Mouse (Mus musculus): Measurements from ENCODE around the gene Gstt3. TPM values are rescaled to one million over a fixed set of nuclear protein-coding genes. Genes with fewer than 3 reads are reported as not detected.

Gstt3 gene
- polyA plus RNA-seq, 1 experiment from 2014 or later = 4.4 TPM

- H3K27ac ChIP-seq = no peak within 1 kb of the TSS
- 3% methylated on average over 18 of the region's 18 CpGs for WGBS
These were observed 17.0 kb upstream of the Gstt3 start, which contains the start of gene Gstt1 for GRCm38 (mm10) chr10:75798176-75798696. Gstt1 (minus strand) TSS chr10:75798584.

DNA sequence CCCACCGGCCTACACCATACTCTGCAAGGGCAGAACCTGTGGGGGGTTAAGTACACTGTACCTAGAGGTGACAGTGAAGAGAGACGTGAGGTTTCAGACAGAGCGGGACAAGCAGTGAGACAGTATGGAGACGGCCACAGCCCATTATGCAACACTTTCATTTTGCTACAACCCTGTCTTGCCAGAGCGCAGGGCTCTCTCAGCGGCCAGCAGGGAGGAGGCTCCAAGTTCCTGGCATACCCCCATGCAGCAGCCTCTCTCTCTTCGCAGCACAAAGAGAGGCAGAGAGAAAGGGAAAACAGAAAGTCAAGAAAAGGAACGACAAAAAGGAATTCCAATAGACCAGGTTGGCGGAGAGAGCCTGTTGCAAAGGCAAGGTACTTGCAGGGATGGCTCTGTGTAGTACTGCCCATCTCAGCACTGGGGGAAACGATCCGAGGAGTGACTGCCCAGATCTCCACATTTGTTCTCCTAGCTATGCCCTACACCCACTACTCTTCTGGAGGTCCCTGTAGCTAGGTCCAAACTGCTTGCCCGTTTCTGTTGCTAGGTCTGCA, 16.5 kb upstream of the Gstt3 start:
- Histone ChIP-seq H3K4me3 (peak overlapping the region; percentile 52), H3K27ac (no peak overlapping the region), H3K4me1 (replicated peaks) (peaks cover 15% of the 10 kb centered on the region), H3K9ac (peak overlapping the region; percentile 55), H3K9me3 (replicated peaks) (no peaks in the 10 kb centered on the region), H3K4me2 (peak overlapping the region; percentile 96), H3K36me3 (no peaks in the 10 kb centered on the region), H3K27me3 (no peaks in the 10 kb centered on the region; the same call in 1 of the 2 replicates)
- WGBS = 0% methylated on average over 12 of the region's 12 CpGs
- ATAC-seq (replicated peaks; ENCODE audit: insufficient number of reproducible peaks, insufficient read depth, low FRiP score, low read depth) = no peak; the same call in 1 of the 2 replicates

More at GRCm38 (mm10) chr10:75798176-75798696, 17.0 kb upstream of the Gstt3 start, which contains the start of gene Gstt1:
- Histone ChIP-seq H3K4me3 (peak within 1 kb of the TSS; percentile 52), H3K36me3 (no peaks in the 10 kb centered on the region), H3K27me3 (no peaks in the 10 kb centered on the region; the same call in 1 of the 2 replicates), H3K4me1 (replicated peaks) (peaks cover 15% of the 10 kb centered on the region), H3K9ac (peak within 1 kb of the TSS; percentile 55), H3K9me3 (replicated peaks) (no peaks in the 10 kb centered on the region), H3K4me2 (peak within 1 kb of the TSS; percentile 96)
- ATAC-seq (replicated peaks; ENCODE audit: insufficient number of reproducible peaks, insufficient read depth, low FRiP score, low read depth) = peak; percentile 68; the same call in 1 of the 2 replicates

- peak overlapping the region; percentile 55; the same call in 1 of the 2 replicates for H3K9ac ChIP-seq
- peak overlapping the region; percentile 96 for H3K4me2 ChIP-seq
- no peaks in the 10 kb centered on the region; the same call in 1 of the 2 replicates for H3K27me3 ChIP-seq
- peak overlapping the region; percentile 52 for H3K4me3 ChIP-seq
- peaks cover 15% of the 10 kb centered on the region for H3K4me1 ChIP-seq (replicated peaks)
- no peaks in the 10 kb centered on the region for H3K9me3 ChIP-seq (replicated peaks)
- no peak for ATAC-seq (replicated peaks; ENCODE audit: insufficient number of reproducible peaks, insufficient read depth, low FRiP score, low read depth)
- H3K36me3 ChIP-seq = no peaks in the 10 kb centered on the region
- H3K27ac ChIP-seq = no peak overlapping the region
- WGBS = 31% methylated on average over 11 of the region's 11 CpGs
These were observed 15.7 kb upstream of the Gstt3 start for GRCm38 (mm10) chr10:75796731-75797516.

- Histone ChIP-seq H3K4me1 (replicated peaks) (peaks cover 15% of the 10 kb centered on the region), H3K36me3 (no peaks in the 10 kb centered on the region), H3K27me3 (no peaks in the 10 kb centered on the region), H3K9me3 (replicated peaks) (no peaks in the 10 kb centered on the region), H3K27ac (no peak overlapping the region), H3K9ac (no peak overlapping the region), H3K4me3 (no peak overlapping the region), H3K4me2 (no peak overlapping the region)
- no peak for ATAC-seq (replicated peaks; ENCODE audit: insufficient number of reproducible peaks, insufficient read depth, low FRiP score, low read depth)
- WGBS = 38% methylated on average over 3 of the region's 3 CpGs
These were observed 13.7 kb upstream of the Gstt3 start for GRCm38 (mm10) chr10:75794880-75795279.

- no peaks in the 10 kb centered on the region for H3K36me3 ChIP-seq
- no peak for ATAC-seq (replicated peaks; ENCODE audit: insufficient number of reproducible peaks, insufficient read depth, low FRiP score, low read depth)
These were observed 9.6 kb upstream of the Gstt3 start for GRCm38 (mm10) chr10:75790773-75791172.

GRCm38 (mm10) chr10:75789841-75790240, 8.6 kb upstream of the Gstt3 start:
- H3K4me3 ChIP-seq = no peak overlapping the region
- H3K27ac ChIP-seq = no peak overlapping the region
- H3K27me3 ChIP-seq = no peaks in the 10 kb centered on the region
- no peaks in the 10 kb centered on the region for H3K9me3 ChIP-seq (replicated peaks)
- no peak overlapping the region for H3K9ac ChIP-seq
- no peak overlapping the region for H3K4me2 ChIP-seq
- no peak for ATAC-seq (replicated peaks; ENCODE audit: insufficient number of reproducible peaks, insufficient read depth, low FRiP score, low read depth)
- H3K36me3 ChIP-seq = no peaks in the 10 kb centered on the region
- H3K4me1 ChIP-seq (replicated peaks) = peaks cover 2% of the 10 kb centered on the region
- WGBS = 81% methylated on average over 5 of the region's 5 CpGs

More at GRCm38 (mm10) chr10:75790773-75791172, 9.6 kb upstream of the Gstt3 start:
- H3K4me1 ChIP-seq (replicated peaks) = peaks cover 5% of the 10 kb centered on the region
- H3K9ac ChIP-seq = no peak overlapping the region
- H3K9me3 ChIP-seq (replicated peaks) = no peaks in the 10 kb centered on the region
- no peak overlapping the region for H3K4me2 ChIP-seq
- WGBS = 21% methylated on average over 7 of the region's 7 CpGs
- no peaks in the 10 kb centered on the region for H3K27me3 ChIP-seq
- no peak overlapping the region for H3K4me3 ChIP-seq
- H3K27ac ChIP-seq = no peak overlapping the region

DNA sequence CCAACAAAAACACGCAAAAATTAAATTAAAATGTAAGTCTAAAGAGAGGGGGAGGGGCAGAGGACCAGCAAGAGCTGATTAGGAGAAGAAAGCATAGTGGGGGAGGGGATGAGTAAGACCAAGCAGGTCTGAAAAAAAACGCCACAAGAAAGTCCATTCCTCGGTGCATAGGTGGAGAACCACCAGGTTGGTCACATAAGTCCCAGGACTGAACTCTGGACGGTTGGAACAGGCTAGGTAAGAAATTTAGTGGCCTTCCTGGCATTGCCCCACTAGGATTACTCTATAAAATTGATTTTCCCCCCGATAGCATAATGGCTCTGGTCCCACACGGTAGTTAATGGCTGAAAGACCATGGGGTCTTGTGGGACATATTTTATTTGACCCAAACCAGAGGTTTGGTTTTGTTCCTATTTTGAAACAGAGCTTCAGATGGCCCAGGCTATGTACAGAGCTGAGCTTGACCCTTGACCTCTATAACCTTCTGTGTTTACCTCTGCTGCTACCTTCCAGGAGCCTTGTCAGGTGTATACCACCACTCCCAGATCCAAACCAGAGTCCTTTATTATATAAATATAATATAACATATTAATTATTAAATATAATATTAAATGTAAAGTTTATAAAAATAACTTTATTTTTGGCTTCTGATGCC, 8.0 kb upstream of the Gstt3 start:
- H3K9me3 ChIP-seq (replicated peaks) = no peaks in the 10 kb centered on the region
- 69% methylated on average over 6 of the region's 6 CpGs for WGBS
- no peaks in the 10 kb centered on the region for H3K27me3 ChIP-seq
- no peak overlapping the region for H3K4me2 ChIP-seq
- no peaks in the 10 kb centered on the region; the same call in 1 of the 2 replicates for H3K4me1 ChIP-seq (replicated peaks)
- H3K36me3 ChIP-seq = no peaks in the 10 kb centered on the region
- H3K9ac ChIP-seq = no peak overlapping the region
- H3K27ac ChIP-seq = no peak overlapping the region
- ATAC-seq (replicated peaks; ENCODE audit: insufficient number of reproducible peaks, insufficient read depth, low FRiP score, low read depth) = no peak
- no peak overlapping the region for H3K4me3 ChIP-seq

DNA sequence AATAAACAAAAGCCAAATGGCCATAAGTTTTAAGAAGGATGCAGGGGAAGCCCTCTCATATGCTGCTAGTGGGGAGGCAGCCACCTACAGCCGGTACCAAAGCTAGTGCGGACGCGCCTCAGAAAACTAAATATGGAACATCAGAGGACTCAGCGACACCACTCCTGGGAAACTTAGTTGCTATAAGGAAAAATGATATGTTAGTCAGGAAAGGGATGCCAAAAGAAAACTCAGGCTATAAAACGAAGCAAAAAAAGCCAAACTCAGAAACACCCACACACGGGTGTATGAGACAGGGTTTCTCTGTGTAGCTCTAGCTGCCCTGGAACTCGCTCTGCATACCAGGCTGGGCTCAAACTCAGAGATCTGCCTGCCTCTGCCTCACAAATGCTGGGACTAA, 7.1 kb upstream of the Gstt3 start:
- Histone ChIP-seq H3K27me3 (no peaks in the 10 kb centered on the region), H3K9ac (no peak overlapping the region)

GRCm38 (mm10) chr10:75785442-75785841, 4.2 kb upstream of the Gstt3 start:
- Histone ChIP-seq H3K4me2 (no peak overlapping the region), H3K27ac (no peak overlapping the region), H3K4me1 (replicated peaks) (peaks cover 5% of the 10 kb centered on the region; the same call in 1 of the 2 replicates), H3K9me3 (replicated peaks) (no peaks in the 10 kb centered on the region), H3K9ac (no peak overlapping the region), H3K27me3 (no peaks in the 10 kb centered on the region), H3K4me3 (no peak overlapping the region), H3K36me3 (no peaks in the 10 kb centered on the region)
- 63% methylated on average over 1 of the region's 1 CpGs for WGBS
- no peak for ATAC-seq (replicated peaks; ENCODE audit: insufficient number of reproducible peaks, insufficient read depth, low FRiP score, low read depth)

More for the DNA sequence above, 7.1 kb upstream of the Gstt3 start:
- Histone ChIP-seq H3K4me1 (replicated peaks) (no peaks in the 10 kb centered on the region; the same call in 1 of the 2 replicates), H3K4me2 (no peak overlapping the region), H3K27ac (no peak overlapping the region), H3K36me3 (no peaks in the 10 kb centered on the region), H3K9me3 (replicated peaks) (no peaks in the 10 kb centered on the region), H3K4me3 (no peak overlapping the region)
- 90% methylated on average over 8 of the region's 8 CpGs for WGBS
- ATAC-seq (replicated peaks; ENCODE audit: insufficient number of reproducible peaks, insufficient read depth, low FRiP score, low read depth) = no peak

DNA sequence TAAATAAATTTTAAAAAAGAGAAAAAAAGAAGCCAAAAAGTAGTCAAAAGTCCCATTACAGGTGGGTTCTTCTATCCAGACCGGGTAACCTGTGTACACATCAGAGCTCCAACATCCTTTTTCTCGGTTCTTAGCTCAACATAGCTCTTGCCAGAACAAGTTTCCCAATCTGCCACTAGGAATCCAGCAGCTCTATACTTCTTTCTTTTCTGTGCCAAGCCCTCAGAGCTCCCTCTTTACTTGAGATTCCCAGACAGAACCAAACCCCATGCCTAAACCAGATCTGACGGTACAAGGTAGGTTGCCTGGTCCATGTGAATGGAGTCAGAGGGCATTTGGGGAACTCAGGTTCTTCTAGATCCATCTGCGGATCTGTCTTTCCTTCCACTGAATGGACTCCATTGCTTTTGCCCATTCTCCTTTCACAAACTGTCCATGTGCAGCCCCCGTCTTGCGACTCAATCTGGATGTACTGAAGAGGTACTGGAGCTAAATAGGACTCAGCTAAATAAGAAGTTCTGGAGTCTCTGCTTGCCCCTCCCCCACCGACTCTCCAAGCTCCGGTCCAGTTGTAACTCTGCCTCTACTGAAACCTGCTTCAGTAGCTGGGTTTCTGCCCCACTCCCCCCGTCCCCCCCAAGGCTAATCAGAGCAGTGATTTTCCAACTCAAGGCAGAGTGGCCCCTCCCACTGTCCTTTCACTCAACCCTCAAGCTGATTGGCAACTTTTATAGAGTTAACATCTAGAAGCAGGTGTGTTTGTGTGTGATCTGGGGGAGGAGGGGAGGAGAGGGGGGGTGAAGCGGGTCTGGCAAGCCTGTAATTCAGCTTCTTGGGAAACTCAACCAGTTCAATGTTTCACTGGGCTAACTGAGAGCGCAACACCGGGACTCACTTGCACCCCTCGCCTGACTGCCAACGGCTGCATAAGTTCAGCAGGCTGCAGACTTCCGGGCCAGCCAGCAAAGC, 1.7 kb downstream of the Gstt3 start:
- H3K27ac ChIP-seq = no peak overlapping the region

More for the DNA sequence above, 1.7 kb downstream of the Gstt3 start:
- no peak overlapping the region for H3K9ac ChIP-seq
- no peak for ATAC-seq (replicated peaks; ENCODE audit: insufficient number of reproducible peaks, insufficient read depth, low FRiP score, low read depth)
- peak overlapping the region; percentile 48; the same call in 1 of the 2 replicates for H3K4me3 ChIP-seq
- H3K4me1 ChIP-seq (replicated peaks) = peaks cover 11% of the 10 kb centered on the region; the same call in 1 of the 2 replicates
- H3K27me3 ChIP-seq = peaks cover 12% of the 10 kb centered on the region
- peak overlapping the region; percentile 79; the same call in 1 of the 2 replicates for H3K4me2 ChIP-seq
- no peaks in the 10 kb centered on the region for H3K9me3 ChIP-seq (replicated peaks)
- H3K36me3 ChIP-seq = no peaks in the 10 kb centered on the region
- WGBS = 36% methylated on average over 15 of the region's 15 CpGs

Measured in heart, embryonic 15.5 days (tissue).